Mouse (Mus musculus) T-helper 2 cell (primary cell): ENCODE measurements at regions not wholly inside any gene's neighbourhood (a gene's known extent, or its start where the extent isn't known, plus 50 kb on each side); places are given as distances from the start of the nearest gene placed in this dataset.

Source experiments
- in situ Hi-C: fragments of 300-600 bp; cut with MboI, MseI; formaldehyde crosslinking; loops from one replicate; pipeline ENCODE4 v1.15.1; 2025; ENCODE audit warnings: high pct_unique_total_duplicates

DNA sequence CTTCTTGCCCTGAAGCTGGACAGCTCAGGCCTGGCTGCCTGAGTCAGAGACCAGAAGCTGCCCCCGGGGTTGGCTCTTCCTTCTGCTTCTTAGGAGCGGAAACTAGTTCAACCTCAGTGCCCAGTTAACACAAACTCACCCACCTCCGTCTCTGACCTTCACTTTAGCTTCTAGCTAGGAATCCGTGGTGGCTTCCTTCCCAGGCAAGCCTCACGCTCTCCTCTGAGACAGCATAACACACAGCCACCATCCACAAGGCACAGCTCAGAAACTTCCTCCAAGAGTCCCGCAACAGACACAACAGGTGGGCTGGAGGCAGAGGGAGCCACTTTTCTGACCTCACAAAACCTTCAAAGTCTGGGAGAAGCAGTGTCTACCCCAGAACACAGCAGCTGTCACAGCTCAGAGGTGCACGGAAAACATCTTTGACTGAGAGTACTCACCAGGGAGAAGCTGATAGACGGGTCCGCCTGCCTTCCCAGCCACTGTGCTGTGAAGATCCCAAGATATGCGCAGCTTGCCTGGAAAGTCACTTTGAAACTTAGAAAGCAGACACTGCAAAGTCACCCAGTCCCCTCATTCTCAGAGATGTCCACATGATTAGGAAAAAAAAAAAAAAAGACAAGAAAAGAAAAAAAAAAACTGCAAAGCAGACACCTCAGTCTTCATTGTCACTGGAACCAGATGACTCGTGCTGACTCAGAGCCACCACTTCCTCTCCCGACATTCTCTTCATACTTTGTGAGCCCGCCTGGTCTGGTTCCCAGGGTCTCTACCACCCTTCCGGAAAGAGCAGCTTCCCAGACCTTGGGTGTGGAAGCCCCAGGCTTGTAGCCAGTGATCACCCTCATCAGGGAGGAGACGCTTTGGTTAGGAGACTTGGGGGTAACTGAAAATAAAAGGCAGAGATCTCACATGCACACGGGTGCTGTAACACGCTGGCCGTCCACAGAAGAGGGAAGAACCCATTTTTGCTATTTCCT, 162.1 kb upstream of the Spdye4c start:
- in situ Hi-C loops = no loop called here

DNA sequence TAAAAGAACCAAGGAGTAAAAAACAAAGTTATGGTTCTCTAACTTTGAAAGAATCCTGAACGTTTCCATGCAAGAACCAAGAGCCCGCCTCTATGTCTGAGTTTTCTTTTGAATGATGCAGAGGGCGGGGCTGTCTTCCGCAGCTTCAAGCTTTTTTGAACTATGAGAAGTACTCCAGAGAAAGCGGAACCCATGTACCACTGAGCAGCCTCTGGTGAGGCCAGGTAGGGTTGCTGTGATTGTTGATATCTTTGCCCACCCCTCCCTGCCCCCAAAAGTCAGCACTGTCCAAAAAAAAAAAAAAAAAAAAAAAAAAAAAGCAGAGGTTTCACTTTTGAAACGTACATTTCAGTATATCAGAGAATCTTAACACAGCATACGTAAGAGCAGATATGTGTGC, 161.2 kb upstream of the Spdye4c start:
- in situ Hi-C loops = loop anchor here (5.0 kb wide), 2 partner anchors 38 to 73 kb away; no protein-coding TSS in a partner anchor

DNA sequence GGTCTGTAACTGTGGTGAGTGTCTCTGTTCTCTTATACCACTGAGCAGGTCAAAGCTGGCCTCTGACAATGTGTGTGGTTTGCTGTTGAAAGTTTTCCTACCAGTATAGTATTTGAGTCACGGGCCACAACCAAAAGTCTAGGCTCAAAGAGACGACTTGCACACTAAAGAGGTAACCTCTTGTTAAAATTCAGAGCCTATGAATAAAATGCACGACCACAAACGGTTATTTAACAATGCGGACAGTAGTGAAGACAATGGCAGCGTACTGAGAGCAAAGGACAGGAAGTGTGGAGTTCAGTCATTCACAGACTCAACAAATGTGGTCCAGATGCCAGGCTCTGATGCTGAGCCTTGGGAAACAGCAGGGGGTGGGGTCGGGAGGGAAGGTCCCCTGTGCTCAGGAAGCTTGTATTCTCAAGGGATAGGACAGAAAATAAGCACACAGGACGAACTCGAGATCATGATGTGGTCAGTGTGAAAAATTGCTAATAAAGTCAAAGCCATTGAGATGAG, 160.2 kb upstream of the Spdye4c start:
- in situ Hi-C loops = loop anchor here (5.0 kb wide), 2 partner anchors 36 to 71 kb away; no protein-coding TSS in a partner anchor

DNA sequence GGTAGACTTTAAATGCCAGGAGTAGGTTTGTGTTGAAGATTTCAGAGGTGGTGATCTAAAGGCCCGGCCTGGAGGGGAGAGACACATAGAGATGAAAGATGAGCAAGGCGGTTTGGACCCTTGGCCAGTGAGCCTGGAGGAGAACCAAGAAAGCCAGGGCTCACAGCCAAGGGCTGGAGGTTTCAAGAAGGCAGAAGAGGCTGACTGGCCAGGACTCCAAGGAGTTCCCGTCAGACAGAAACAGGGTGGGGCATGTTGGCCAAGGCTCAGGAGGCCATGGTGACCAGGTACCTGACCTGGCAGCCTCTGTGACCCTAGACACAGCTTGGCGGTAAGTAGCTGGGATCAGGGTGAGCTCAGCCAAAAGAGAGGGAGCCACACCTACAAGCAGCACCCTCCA, 159.3 kb upstream of the Spdye4c start:
- in situ Hi-C loops = loop anchor here (5.0 kb wide), 2 partner anchors 36 to 71 kb away; no protein-coding TSS in a partner anchor

DNA sequence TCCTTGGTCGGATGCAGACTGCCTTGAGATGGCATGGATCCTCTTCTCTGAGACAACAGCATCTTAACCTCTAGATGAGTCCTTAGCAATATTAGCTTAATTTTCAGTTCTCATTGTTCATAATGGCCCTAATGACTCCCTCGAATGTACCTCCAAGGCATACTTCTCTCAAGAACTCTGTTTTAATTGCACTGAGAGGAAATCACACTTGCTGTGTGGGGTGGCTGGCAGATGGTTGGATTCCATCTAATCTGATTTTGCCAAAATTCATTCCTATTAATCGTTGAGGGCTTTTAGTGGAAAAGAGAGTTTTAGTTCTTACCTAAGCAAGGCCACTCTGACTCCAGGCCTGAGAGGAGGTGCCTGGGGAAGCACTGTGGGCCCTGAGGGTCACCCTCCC, 158.3 kb upstream of the Spdye4c start:
- in situ Hi-C loops = loop anchor here (5.0 kb wide), 2 partner anchors 35 to 70 kb away; no protein-coding TSS in a partner anchor

DNA sequence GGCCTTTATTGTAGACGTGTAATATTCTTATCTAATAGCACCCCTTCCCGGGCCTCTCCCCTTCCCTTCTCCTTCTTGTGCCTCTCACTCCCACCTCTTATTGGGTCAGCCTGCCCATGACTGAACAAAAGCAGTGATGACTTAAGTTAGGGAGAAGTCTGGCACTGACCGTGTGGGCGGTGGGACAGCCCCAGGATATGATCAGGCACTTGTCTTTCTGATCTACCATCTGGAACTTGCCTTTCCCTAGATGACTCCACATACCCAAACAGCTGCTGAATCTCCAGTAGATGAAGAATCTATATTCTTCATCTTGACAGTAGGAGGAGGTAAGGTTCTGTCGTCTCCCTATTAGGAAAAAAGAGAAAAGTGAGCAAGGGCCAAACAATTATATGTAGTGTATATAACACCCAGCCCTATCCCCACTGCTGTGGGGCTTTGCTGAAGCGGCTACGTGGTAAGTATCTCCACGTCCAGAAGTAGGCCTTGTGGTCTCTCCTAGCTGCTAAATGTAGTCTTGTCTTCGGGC, 157.4 kb upstream of the Spdye4c start:
- in situ Hi-C loops = loop anchor here (5.0 kb wide), 2 partner anchors 34 to 69 kb away; no protein-coding TSS in a partner anchor

DNA sequence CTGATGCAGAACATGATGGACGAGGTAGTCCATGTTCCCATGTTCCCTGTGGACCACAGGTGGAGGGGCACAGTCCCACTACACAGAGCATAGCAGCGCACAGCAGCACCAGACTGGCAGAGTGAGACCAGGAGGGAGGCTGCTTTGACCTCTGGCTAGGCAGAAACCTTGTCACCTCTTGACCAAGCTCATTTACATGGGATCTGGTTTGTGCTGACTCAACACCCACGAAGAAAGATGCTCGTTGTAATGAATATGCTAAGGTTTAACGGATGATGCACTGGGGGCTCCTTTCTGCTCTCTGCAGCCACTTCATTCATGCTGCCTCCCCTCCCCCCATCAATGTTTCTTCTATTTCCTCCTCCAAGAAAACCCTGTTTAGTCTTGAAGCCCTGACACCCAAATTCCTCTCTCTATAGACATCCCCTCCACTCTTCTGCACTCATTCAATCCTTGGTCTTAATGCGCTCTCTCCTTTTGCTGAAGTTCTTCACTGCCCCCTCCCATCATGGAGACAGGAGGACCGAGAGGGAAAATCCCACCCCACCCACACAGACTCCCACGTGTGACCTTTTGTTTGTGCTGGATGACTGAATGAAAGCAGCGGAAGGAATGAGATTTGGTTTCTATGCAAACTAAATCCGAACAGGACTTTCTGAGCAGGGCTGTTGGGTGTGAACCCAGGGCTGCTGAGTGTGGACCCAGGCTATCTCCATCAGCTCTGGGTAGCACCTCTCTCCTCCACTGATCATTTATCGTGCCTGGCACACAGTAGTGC, 156.6 kb upstream of the Spdye4c start:
- in situ Hi-C loops = loop anchor here (5.0 kb wide), 2 partner anchors 33 to 68 kb away; no protein-coding TSS in a partner anchor

DNA sequence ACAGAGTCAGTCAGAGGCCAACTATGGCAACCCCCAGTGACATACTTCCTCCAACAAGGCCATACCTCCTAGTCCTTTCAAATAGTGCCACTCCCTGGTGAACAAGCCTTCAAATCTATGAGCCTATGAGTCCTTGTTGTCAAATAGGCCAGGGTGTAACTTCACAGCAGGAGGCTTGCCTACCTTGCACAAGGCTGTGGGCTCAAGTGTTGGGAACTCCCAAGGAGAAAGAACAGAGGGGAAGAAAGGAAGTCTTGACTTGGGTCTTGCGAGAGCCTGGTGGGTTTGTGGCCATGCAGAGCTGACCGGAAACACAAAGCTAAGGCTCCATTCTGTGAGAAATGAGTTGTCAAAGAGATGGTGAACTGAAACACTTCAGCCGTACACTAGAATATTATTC, 154.6 kb upstream of the Spdye4c start:
- in situ Hi-C loops = no loop called here

DNA sequence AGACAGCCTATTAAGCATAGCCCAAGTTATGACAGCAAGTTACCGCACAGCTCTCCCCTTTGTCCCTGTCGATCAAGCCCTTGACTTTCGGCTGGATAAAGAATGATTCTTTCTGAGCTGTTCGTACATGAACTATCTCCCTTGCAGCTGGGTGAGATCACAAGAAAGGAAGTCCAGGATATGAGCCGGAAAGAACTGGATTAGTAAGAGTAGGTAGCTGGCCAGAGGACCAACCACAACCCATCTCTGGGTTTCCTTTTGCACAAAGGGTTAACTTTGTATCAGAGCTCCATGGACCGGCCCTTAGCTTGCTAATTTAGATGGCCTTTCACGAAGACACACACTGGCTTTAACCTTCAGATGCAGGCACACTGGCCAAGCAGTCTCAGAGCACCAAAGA, 153.3 kb upstream of the Spdye4c start:
- in situ Hi-C loops = no loop called here

DNA sequence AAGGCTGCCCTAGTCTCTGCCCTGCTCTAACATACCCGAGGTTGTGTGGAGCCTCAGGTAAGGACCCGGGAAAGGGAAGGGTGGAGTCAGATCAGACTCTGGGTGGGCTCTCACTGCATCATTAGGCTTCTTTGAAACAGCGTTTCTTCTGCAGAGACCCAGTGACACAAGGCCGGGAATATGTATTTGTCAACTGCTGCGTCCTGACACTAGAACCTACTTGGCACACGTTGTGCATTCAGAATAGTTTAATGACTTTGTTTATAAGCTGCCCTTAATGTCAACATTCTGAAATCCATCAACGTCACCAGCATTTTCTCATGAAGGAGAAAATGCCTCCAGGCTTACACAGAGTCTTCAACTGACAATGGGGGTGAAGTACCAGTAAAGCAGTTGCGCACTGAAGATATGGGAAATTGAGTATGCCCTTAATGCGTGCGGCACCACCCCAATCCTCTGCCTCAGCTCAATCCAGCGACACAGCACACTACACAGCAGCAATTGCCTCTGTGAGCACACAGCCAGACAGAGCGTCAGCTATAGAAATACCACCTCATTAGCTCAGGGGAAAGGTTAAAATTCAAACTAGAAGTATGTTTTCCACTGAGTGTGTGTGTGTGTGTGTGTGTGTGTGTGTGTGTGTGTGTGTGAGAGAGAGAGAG, 152.7 kb upstream of the Spdye4c start:
- in situ Hi-C loops = no loop called here

DNA sequence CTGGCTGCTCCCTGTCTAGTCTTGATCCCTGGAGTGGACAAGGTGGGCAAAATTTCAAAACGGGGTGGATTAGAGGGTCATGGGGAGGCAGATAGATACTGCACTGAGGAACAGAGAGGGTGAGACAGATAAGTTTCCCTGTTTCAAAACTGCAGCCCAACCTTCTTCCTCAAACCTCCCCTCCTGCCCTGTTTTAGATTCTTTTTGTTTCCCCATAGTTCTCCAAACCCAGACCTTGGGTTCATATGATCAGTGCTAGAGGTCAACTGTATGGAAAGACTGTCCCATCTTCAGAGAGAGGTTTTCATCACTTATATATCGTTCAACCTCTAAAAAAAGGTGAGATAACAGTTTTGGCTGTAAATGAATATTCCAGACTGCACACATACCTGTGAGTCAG, 152.1 kb upstream of the Spdye4c start:
- in situ Hi-C loops = no loop called here

DNA sequence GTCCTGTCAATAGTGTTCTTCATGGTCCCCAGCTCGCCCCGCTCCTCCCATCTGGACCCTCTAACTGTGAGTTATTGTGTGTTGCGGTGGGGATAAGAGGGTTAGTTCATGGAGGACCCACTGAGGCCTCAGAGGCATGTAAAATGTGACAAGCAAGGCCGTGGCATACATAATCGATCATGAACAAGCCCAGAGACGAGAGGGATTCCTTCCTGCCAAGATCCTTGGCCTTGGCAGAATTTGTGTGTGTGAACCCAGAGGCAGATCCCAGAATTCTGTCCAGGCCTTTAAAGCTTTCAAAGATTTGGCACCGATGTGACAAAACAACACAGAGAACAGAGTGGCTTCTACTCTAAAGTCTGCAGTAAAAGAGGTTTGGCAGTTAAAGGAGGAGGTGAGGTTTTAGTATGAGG, 146.4 kb upstream of the Spdye4c start:
- in situ Hi-C loops = loop anchor here (5.0 kb wide), 2 partner anchors 62 to 98 kb away; no protein-coding TSS in a partner anchor

DNA sequence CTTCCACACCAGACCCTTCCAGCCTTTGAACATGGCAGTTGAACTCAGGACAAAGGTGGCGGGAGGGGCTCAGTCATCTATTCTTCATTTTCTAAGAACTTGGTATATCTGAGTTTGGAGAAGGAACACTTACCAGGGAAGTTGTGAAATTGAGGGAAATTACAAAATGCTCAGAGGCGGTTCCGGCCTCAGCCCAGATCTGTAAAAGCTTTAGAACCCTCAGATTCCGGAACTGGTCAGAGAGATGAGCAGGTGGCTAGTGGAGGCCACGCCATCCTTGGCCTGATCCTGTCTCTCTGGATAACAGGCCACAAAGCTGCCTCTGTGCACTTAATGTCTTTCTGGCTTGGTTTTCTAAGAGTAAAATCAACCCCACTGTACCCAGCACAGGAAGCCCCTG, 145.6 kb upstream of the Spdye4c start:
- in situ Hi-C loops = loop anchor here (5.0 kb wide), 1 partner anchor 63 kb away; no protein-coding TSS in a partner anchor

DNA sequence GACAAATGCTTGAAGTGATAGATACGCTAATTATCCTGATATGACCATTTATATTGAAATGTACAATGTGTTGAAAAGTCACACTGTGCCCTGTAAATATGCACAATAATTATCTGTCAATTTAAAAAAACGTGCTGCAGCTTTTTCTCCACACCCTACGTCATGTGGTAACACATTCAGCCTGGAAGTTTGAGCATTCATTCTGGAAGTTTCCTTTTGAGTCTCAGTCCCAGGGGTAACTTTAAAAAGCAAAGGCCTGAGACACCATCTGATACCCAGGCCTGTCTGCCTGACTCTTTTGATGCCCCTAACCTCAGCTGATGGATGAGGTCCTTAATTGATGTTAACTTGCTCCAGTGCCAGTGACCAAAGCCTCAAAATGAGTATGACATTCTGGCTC, 141.7 kb upstream of the Spdye4c start:
- in situ Hi-C loops = loop anchor here (5.0 kb wide), 1 partner anchor 67 kb away; no protein-coding TSS in a partner anchor

DNA sequence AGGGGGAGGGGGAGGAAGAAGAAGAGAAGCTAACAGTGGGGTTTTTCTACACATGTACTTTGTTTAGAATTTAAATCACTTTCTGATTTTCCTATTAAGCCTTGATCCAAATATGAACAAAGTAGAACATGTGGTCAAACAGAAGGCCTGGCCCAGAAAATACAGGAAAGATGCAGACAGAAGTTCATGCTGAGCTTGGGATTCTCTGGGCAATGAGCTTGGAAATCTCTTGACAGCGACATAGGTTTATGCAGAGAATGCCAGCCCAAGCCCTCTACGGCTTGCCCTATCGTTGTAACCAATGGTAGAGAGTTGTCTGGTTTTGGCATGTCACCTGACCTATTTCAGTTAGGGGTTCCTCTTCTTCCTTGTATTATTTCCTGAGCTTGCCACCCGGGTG, 141.0 kb upstream of the Spdye4c start:
- in situ Hi-C loops = loop anchor here (10.0 kb wide), 1 partner anchor 885 kb away; no protein-coding TSS in a partner anchor

DNA sequence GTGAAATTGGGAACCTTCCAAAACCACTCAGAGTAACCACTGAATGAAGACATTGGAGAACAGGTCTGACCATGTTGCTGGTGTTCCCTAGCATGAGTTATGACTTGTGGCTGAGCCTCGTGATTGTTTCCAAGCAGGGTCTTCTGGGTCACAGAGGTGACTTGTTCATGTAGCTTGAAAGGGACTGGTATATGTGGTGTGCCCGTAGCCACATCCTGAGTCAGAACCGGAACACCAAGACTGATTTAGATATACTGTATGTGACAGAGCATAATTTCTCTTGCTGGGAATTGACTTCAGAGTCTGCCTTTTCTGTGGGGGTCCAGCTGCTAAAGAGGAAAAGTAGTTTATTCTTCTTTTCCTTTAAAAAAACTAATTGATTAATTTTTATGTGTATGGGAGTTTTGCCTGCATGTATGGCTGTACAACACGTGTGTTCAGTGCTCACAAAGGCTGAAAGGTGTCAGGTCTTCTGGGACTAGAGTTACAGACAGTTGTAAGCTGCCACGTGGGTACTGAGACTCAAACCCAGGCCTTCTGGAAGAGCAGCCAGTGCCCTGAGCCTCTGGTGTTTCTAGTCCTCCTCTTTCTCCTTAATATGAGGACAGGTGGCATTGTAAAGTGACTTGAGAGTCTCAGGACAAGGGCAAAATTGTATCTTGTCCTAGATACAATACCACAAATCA, 139.3 kb upstream of the Spdye4c start:
- in situ Hi-C loops = loop anchor here (10.0 kb wide), 1 partner anchor 883 kb away; no protein-coding TSS in a partner anchor

DNA sequence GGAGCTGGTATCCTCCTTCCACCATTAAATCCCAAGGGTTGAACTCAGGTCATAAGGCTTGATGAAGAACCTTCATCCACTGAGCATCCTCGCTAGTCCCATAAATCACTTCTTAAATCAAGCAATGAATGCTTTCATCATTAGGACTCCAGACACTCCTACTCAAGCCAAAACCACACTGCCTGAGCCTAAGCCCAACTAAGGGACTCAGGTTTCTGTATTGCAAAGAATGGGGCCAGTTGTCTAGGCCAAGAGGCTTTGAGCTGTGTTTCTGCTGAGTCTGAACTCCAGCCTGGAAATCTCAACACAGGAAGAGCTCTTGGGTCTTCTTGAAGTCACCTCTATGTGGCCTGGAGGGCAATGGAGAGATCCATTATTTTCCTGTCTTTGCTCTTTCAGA, 138.4 kb upstream of the Spdye4c start:
- in situ Hi-C loops = loop anchor here (10.0 kb wide), 1 partner anchor 882 kb away; no protein-coding TSS in a partner anchor

DNA sequence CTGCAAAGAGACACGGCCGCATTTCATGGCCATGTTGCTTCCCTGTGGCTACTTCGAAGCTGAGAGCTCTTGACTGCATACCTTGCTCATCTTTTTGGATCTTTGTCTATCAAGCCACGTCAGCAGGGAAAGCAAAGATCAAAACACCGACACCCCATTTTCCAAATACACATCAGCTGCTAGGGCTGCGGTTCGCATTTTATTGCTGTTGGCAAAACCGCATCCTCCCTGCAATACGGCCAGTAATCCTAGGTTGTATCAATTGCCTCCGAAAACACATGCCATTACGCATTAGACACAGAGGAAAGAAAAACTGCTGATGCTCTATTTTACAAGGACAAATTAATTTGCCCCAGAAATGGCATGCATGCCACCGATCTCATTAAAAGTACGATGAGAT, 136.5 kb upstream of the Spdye4c start:
- in situ Hi-C loops = loop anchor here (10.0 kb wide), 1 partner anchor 880 kb away; no protein-coding TSS in a partner anchor

DNA sequence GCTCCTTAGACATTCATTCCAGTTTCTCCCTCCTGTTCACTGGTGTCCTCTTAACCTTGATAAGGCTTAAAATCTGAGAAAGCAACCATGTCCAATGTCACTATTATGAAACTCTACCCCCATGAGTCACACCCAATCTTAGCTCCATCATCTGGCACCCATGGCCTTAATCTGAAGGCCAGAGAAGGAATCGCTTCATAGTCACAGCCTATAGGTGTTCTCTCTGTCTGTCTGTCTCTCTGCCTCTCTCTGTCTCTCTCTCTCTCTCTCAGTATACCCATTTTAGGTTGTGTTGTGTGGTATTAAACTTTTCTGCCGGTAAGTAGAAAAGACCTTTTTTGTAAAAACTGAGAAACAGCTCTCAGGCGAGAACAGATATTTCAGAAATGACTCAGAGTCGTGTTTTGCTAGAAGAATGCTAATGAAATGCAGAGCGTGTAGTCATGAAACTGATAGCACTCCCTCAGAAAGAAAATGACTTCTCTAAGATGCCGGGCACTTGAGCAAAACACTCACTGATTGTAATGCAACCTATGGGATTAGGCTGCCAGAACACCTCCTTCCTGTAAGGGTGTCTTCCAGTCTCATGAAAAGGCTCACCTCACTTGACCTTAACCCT, 133.3 kb upstream of the Spdye4c start:
- in situ Hi-C loops = loop anchor here (5.0 to 10.0 kb wide), 2 partner anchors 40 to 877 kb away; no protein-coding TSS in a partner anchor
